Mouse (Mus musculus) lung, postnatal 0 days (tissue): ENCODE measurements around the gene Tmem209.

ENCODE experiments used
- CTCF ChIP-seq: IDR thresholded peaks from 2 replicates; pipeline ENCODE4 v1.5.1; 2016; ENCODE audit warnings: antibody characterized with exemption, mild to moderate bottlenecking
- EP300 ChIP-seq: IDR thresholded peaks from 2 replicates; pipeline ENCODE4 v1.6.1; 2016; ENCODE audit warnings: antibody characterized with exemption, mild to moderate bottlenecking, control low read depth

GRCm38 (mm10) chr6:30471706-30472105, 37.9 kb downstream of the Tmem209 start:
- no peak for TF ChIP-seq CTCF
- no peak for TF ChIP-seq EP300
